Comparison of ENCODE assay signal across 9 mouse cellular contexts in the genomic region with DNA sequence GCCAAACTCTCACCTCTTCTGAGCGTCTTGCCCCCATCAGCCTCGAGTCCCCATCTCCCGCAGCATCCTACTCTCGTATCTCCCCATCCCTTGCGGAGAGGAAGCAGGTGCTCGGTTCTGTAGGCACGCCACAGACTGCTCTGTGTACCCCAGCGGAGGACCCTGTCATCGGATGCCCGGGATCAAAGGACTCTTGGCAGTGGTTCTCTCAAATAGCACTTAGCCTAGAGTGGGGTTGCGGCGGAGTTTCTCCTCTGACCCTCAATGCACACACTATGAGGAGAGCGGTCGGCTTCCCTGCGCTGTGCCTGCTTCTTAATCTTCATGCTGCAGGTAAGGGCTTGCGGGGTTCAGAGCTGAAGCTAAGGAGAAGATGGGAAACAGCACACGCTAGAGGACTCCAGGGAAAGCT. TPM values are rescaled to one million over a fixed set of nuclear protein-coding genes. Genes with fewer than 3 reads are reported as not detected.
A peak's percentile ranks its signal among the peaks of the same experiment; 100 is the strongest.
DNase-seq lines count a peak whose midpoint lies in the region; ATAC-seq and TF ChIP-seq lines count a peak whose summit lies in the region.
"Had no signal": no experiment of that assay in that cellular context is flagged by ENCODE, and none has a peak within 500 bp of the region (broad histone marks: within the 10 kb centered on the region; RNA-seq: fewer than 3 reads in every experiment).

No protein-coding gene starts in this region.

- TF ChIP-seq CTCF in heart, adult 2 months (IDR thresholded peaks at IDR 0.05), result no peak

- TF ChIP-seq EP300 in heart, adult 2 months (IDR thresholded peaks at IDR 0.05; ENCODE audit: insufficient read depth, low read depth, low read length), result no peak

- H3K4me2 ChIP-seq in heart, embryonic 12.5 days, result peak overlapping the region; percentile 81

- H3K4me3 ChIP-seq in heart, embryonic 12.5 days, result peak overlapping the region; percentile 46
- H3K4me3 ChIP-seq in heart, adult 2 months, result no peak overlapping the region
- peak overlapping the region; percentile 52 to 70 for H3K4me3 ChIP-seq in ES-E14 (ENCODE audit: insufficient read depth in 1 of 2, low read depth in 1 of 2, low read length in 2 of 2, poor library complexity in 1 of 2, severe bottlenecking in 1 of 2)
- H3K4me3 ChIP-seq in hindbrain, embryonic 10.5 days, result peak overlapping the region; percentile 64
- peak overlapping the region; percentile 63 for H3K4me3 ChIP-seq in midbrain, embryonic 10.5 days

- H3K36me3 ChIP-seq in heart, embryonic 12.5 days, result no peaks in the 10 kb centered on the region
- no peaks in the 10 kb centered on the region for H3K36me3 ChIP-seq in heart, adult 2 months (ENCODE audit: control insufficient read depth, insufficient read depth, low read length)
- H3K36me3 ChIP-seq in ES-E14 (ENCODE audit: control insufficient read depth, insufficient read depth, low read length, poor library complexity, severe bottlenecking), result no peaks in the 10 kb centered on the region
- no peaks in the 10 kb centered on the region for H3K36me3 ChIP-seq in hindbrain, embryonic 10.5 days
- no peaks in the 10 kb centered on the region for H3K36me3 ChIP-seq in midbrain, embryonic 10.5 days

- H3K27ac ChIP-seq in heart, embryonic 12.5 days (ENCODE audit: poor library complexity, severe bottlenecking), result no peak overlapping the region
- H3K27ac ChIP-seq in heart, adult 2 months, result no peak overlapping the region
- no peak overlapping the region for H3K27ac ChIP-seq in ES-E14 (ENCODE audit: insufficient read depth, low read depth, low read length, poor library complexity, severe bottlenecking)
- H3K27ac ChIP-seq in hindbrain, embryonic 10.5 days, result peak overlapping the region; percentile 88
- peak overlapping the region; percentile 83; the same call in 1 of the 2 replicates for H3K27ac ChIP-seq in midbrain, embryonic 10.5 days (replicated peaks)

- no peak for TF ChIP-seq POLR2A in heart, adult 2 months (IDR thresholded peaks at IDR 0.05; ENCODE audit: insufficient read depth, low read depth, low read length)

- intact Hi-C loops in heart, adult 2 months (cut with DNase I), result no loop called here

- ATAC-seq in heart, embryonic 12.5 days (ENCODE audit: insufficient number of reproducible peaks, low FRiP score), result 0 out of 2 replicates have a peak, but pooled peaks have one; percentile 4
- no peak for ATAC-seq in inflammation-experienced regulatory T-cells, adult 6 months

- no peak overlapping the region for H3K9ac ChIP-seq in heart, embryonic 12.5 days
- H3K9ac ChIP-seq in heart, adult 2 months (ENCODE audit: low read depth, low read length), result no peak overlapping the region
- no peak overlapping the region for H3K9ac ChIP-seq in ES-E14 (ENCODE audit: insufficient read depth, low read depth, low read length, poor library complexity, severe bottlenecking)

- 3% methylated on average over 17 of the region's 17 CpGs for WGBS in heart, embryonic 12.5 days
- 3% methylated on average over 17 of the region's 17 CpGs for WGBS in heart, adult 2 months
- under 1% methylated on average over 17 of the region's 17 CpGs for WGBS in hindbrain, embryonic 10.5 days
- 2% methylated on average over 17 of the region's 17 CpGs for WGBS in midbrain, embryonic 10.5 days

- no peaks in the 10 kb centered on the region for H3K79me2 ChIP-seq in heart, adult 2 months (replicated peaks; ENCODE audit: control insufficient read depth, insufficient read depth, low read length)

- DNase-seq in heart, adult 2 months, result no peak
- no peak for DNase-seq in ES-E14 (ENCODE audit: low read depth, low spot score)
- DNase-seq in hindbrain, embryonic 10.5 days (ENCODE audit: low spot score), result no peak
- no peak for DNase-seq in midbrain, embryonic 10.5 days (ENCODE audit: low spot score)
- no peak for DNase-seq in adrenal gland, adult (ENCODE audit: inconsistent age in 2 of 2, low spot score in 1 of 2)
- no peak for DNase-seq in cerebellum, adult 9-10 months

- no peaks in the 10 kb centered on the region for H3K9me3 ChIP-seq in heart, embryonic 12.5 days (replicated peaks)
- H3K9me3 ChIP-seq in ES-E14 (ENCODE audit: control insufficient read depth, insufficient read depth, low read depth, low read length), result no peaks in the 10 kb centered on the region
- no peaks in the 10 kb centered on the region for H3K9me3 ChIP-seq in hindbrain, embryonic 10.5 days
- no peaks in the 10 kb centered on the region for H3K9me3 ChIP-seq in midbrain, embryonic 10.5 days (replicated peaks)

- in situ Hi-C loops in ES-E14 (cut with MboI; ENCODE audit: low sequenced_read_pairs in 2 of 2, unreplicated experiment in 2 of 2), result no loop called here

- peaks cover 17% of the 10 kb centered on the region for H3K27me3 ChIP-seq in heart, embryonic 12.5 days (replicated peaks)
- H3K27me3 ChIP-seq in heart, adult 2 months (ENCODE audit: control insufficient read depth, insufficient read depth, low read length), result peaks cover 2% of the 10 kb centered on the region; the same call in 1 of the 2 replicates
- no peaks in the 10 kb centered on the region for H3K27me3 ChIP-seq in hindbrain, embryonic 10.5 days (ENCODE audit: insufficient read depth, poor library complexity, severe bottlenecking)
- 0 out of 2 replicates have a peak, but pooled peaks cover 4% of the 10 kb centered on the region for H3K27me3 ChIP-seq in midbrain, embryonic 10.5 days (ENCODE audit: low read depth, poor library complexity, severe bottlenecking)

- peaks cover 18% of the 10 kb centered on the region for H3K4me1 ChIP-seq in heart, embryonic 12.5 days (replicated peaks)
- H3K4me1 ChIP-seq in heart, adult 2 months (ENCODE audit: control insufficient read depth, insufficient read depth, low read length), result peaks cover 2% of the 10 kb centered on the region; the same call in 1 of the 2 replicates
- H3K4me1 ChIP-seq in ES-E14 (ENCODE audit: control insufficient read depth in 2 of 2, insufficient read depth in 2 of 2, low read length in 2 of 2, poor library complexity in 1 of 2), result no peaks in the 10 kb centered on the region
- H3K4me1 ChIP-seq in hindbrain, embryonic 10.5 days (replicated peaks), result peaks cover 24% of the 10 kb centered on the region
- H3K4me1 ChIP-seq in midbrain, embryonic 10.5 days, result peaks cover 25% of the 10 kb centered on the region

TF ChIP-seq in ES-E14, 5 proteins besides CTCF, POLR2A, EP300 and RAD21:
- TF ChIP-seq ZC3H11A (IDR thresholded peaks at IDR 0.05; ENCODE audit: borderline replicate concordance, low read depth, low read length), result no peak
- TF ChIP-seq MAFK (IDR thresholded peaks at IDR 0.05; ENCODE audit: insufficient read depth, low read depth, low read length), result no peak
- no peak for TF ChIP-seq CHD2 (IDR thresholded peaks at IDR 0.05; ENCODE audit: low read depth, low read length)
- TF ChIP-seq ZNF384 (IDR thresholded peaks at IDR 0.05; ENCODE audit: low read depth, low read length), result no peak
- no peak for TF ChIP-seq HCFC1 (IDR thresholded peaks at IDR 0.05; ENCODE audit: borderline replicate concordance, insufficient read depth, low read length)
TF ChIP-seq in ES-E14: peak in this region for 0.

RNA-seq across cellular contexts. Expression of a gene that starts 0.5 kb away (rescaled TPM):
- polyA plus RNA-seq in heart, embryonic 12.5 days (2016; fragmentation: Nextera tagmentation; extraction: Ambion mirVana), result 0.80 and 1.0 TPM in 2 replicates
- total RNA-seq in heart, adult 2 months (2021), result 1 to 10 TPM; 1.8 to 2.0 TPM
- 0.76 and 1.4 TPM in 2 replicates for polyA plus RNA-seq in heart, adult 2 months (2012; rRNA removed)
- total RNA-seq in ES-E14 (2012; rRNA removed), result 0.11 and 0.13 TPM in 2 replicates
- 1.8 and 1.9 TPM in 2 replicates for polyA plus RNA-seq in hindbrain, embryonic 10.5 days (2016; fragmentation: Nextera tagmentation; extraction: Ambion mirVana)
- polyA plus RNA-seq in midbrain, embryonic 10.5 days (2016; fragmentation: Nextera tagmentation; extraction: Ambion mirVana), result 0.93 and 2.3 TPM in 2 replicates
- under 1 TPM in 2 of 3 experiments, not detected in 1; 0.15 to 0.48 TPM for polyA plus RNA-seq in inflammation-experienced regulatory T-cells, adult 6 months (2017; shearing (Covaris generic))
- total RNA-seq: neutrophil, adult 5-6 weeks had no signal

Comparison
In these comparisons a context has a peak if more than half of its experiments do, and no peak if none do; other contexts are left out.
1. H3K27ac ChIP-seq: peak in hindbrain, embryonic 10.5 days (single experiment) and midbrain, embryonic 10.5 days (single experiment); none in heart, embryonic 12.5 days (single experiment), heart, adult 2 months (single experiment) and ES-E14 (single experiment).